Mouse (Mus musculus): ENCODE results near the gene Ctps.

- TF ChIP-seq POLR2A (IDR thresholded peaks at IDR 0.05; ENCODE audit: insufficient read depth, low read length) (no peak), CTCF (IDR thresholded peaks at IDR 0.05; ENCODE audit: low read depth, low read length) (no peak)
These were observed 478 bp upstream of the Ctps start for GRCm38 (mm10) chr4:120570438-120571069.

Data from ES-Bruce4 (cell line).